Mouse (Mus musculus) ES-Bruce4 (cell line): ENCODE measurements around the gene Abca7. TPM values are rescaled to one million over a fixed set of nuclear protein-coding genes. Genes with fewer than 3 reads are reported as not detected.
"Not testable (repeated sequence)": the region's sequence is repeated elsewhere in the genome, so short reads cannot be mapped to it uniquely, and the experiment has no call there.

Source experiments
- H3K27ac ChIP-seq: 2 replicates; pipeline ENCODE4 v1.5.1; 2012; ENCODE audit warnings: low read length, inconsistent platforms; ENCODE audit not compliant: insufficient read depth
- H3K27me3 ChIP-seq: 2 replicates; pipeline ENCODE4 v1.6.1; 2012; ENCODE audit warnings: mild to moderate bottlenecking, low read length, inconsistent platforms; ENCODE audit not compliant: control insufficient read depth, poor library complexity, insufficient read depth, severe bottlenecking
- H3K36me3 ChIP-seq: 2 replicates; pipeline ENCODE4 v1.6.1; 2012; ENCODE audit warnings: inconsistent platforms, mild to moderate bottlenecking, low read length, moderate library complexity; ENCODE audit not compliant: control insufficient read depth, poor library complexity, insufficient read depth, severe bottlenecking
- H3K4me1 ChIP-seq: one replicate; pipeline ENCODE4 v1.8.1; 2011; ENCODE audit warnings: low read length; ENCODE audit not compliant: control insufficient read depth, insufficient read depth
- H3K4me3 ChIP-seq: 2 replicates; pipeline ENCODE4 v1.5.1; 2011; ENCODE audit warnings: low read depth, mild to moderate bottlenecking, low read length
- H3K9ac ChIP-seq: 2 replicates; pipeline ENCODE4 v1.6.1; 2012; ENCODE audit warnings: low read depth, mild to moderate bottlenecking, inconsistent platforms; ENCODE audit not compliant: poor library complexity, severe bottlenecking
- H3K9me3 ChIP-seq: replicated peaks from 2 replicates; pipeline ENCODE4 v1.6.1; 2012; ENCODE audit warnings: mild to moderate bottlenecking, low read length, inconsistent platforms; ENCODE audit not compliant: control insufficient read depth, poor library complexity, insufficient read depth, severe bottlenecking
- CTCF ChIP-seq: IDR thresholded peaks from one replicate; pipeline ENCODE4 v1.8.1; 2011; ENCODE audit warnings: low read depth, low read length
- EP300 ChIP-seq: IDR thresholded peaks from 2 replicates; pipeline ENCODE4 v1.6.1; 2011; ENCODE audit warnings: low read depth, low read length; ENCODE audit not compliant: insufficient read depth
- POLR2A ChIP-seq: IDR thresholded peaks from one replicate; pipeline ENCODE4 v1.8.1; 2011; ENCODE audit warnings: low read length; ENCODE audit not compliant: insufficient read depth
- polyA plus RNA-seq: library from polyadenylated mRNA; stranded (reverse); fragments of >200 nt; gene quantifications from 2 replicates; pipeline ENCODE4 v1.2.4, GENCODE M21; 2011; ENCODE audit warnings: low read depth; ENCODE audit not compliant: missing spikeins, insufficient read depth, insufficient read length

Abca7 gene
- polyA plus RNA-seq, 1 experiment: 10.6 TPM

DNA sequence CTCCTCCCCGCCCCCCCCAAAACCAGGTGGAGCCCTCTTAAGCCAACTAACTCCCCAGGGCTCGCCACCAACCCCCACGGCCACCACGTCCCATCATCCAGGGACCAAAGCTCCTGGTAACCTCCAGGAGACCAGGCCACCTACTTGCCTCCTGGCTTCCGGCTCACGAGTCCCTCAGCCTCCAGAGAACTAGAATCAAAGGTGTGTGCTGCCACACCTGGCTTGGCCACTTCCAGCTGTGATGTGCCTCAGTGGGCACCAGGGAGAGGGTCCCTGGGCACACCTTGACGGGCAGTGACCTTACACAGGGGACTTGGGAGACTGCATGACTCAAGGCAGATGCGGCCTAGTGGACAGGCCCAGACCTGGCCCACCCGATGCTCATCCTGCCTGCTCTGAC lies 40.6 kb upstream of the Abca7 start:
- no peak overlapping the region for H3K4me3 ChIP-seq
- no peaks in the 10 kb centered on the region for H3K36me3 ChIP-seq
- peak overlapping the region; percentile 76 for H3K27ac ChIP-seq
- peak overlapping the region; percentile 4; the same call in 1 of the 2 replicates for H3K9ac ChIP-seq
- peaks cover 16% of the 10 kb centered on the region for H3K4me1 ChIP-seq
- no peaks in the 10 kb centered on the region for H3K9me3 ChIP-seq
- no peaks in the 10 kb centered on the region for H3K27me3 ChIP-seq
- TF ChIP-seq EP300: no peak; the same call in 1 of the 2 replicates
- no peak for TF ChIP-seq POLR2A
- TF ChIP-seq CTCF: no peak

DNA sequence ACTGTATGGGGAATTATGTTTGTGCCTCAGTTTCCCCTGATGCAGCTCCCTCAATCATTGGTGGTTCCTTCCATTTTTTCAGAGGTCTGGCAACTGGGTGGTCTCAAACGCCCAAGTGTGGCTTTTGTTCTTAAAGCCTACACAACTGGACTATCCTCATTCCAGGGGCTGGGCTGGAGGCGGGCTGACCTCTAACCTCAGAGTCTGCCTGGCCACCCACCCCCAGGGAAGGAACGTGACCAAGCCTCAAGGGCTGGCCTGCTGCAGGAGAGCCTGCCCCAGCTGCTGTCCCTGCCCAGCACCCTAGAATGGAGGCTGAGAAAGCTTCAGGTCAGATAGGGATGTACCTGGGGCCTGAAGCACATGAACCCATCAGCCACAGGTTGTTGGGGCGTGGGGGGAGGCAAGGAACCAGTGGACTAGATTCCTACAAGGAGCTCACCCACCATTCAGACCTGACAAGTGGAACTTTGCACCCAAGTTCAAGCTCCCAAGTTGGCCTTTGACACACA lies 39.6 kb upstream of the Abca7 start:
- H3K9ac ChIP-seq: no peak overlapping the region
- H3K4me3 ChIP-seq: no peak overlapping the region
- no peaks in the 10 kb centered on the region for H3K9me3 ChIP-seq
- H3K4me1 ChIP-seq: peaks cover 16% of the 10 kb centered on the region
- TF ChIP-seq POLR2A (no peak), EP300 (peak; percentile 79)
- peaks cover 4% of the 10 kb centered on the region for H3K36me3 ChIP-seq
- H3K27me3 ChIP-seq: no peaks in the 10 kb centered on the region
- H3K27ac ChIP-seq: peak overlapping the region; percentile 76; the same call in 1 of the 2 replicates

DNA sequence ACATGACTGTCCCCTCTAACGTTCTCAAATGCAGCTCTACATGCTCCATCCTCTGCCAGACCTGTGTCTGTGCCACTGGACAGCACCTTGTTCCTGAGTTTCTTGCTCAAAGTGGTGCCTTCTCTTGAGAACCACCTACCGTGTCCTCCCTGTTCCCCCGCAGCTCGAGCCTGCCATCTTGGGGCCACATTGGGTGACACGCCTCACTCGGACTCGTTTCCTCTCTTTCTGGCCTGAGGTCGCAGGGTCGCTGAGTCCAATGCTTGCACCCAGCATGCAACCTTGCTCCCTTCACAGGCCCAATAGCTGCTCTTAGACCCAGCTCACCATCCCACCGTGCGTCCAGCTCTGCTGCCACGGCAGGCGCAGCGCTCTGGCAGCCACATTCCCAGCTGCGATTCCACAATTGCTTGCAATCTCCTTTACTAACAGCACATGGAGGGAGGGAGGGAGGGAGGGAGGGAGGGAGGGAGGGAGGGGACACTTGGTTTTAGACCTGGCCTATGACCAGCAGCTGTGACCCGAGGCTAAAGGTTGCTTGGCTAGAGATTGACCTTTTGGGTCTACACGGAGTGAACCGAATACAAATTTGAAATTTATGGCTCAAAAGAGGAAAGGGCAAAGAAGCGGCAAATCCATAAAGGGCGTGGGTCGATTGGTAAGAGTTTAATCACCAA lies 38.0 kb upstream of the Abca7 start:
- H3K9me3 ChIP-seq: no peaks in the 10 kb centered on the region
- H3K27ac ChIP-seq: no peak overlapping the region
- TF ChIP-seq EP300 (peak; percentile 50; the same call in 1 of the 2 replicates), CTCF (peak; percentile 98), POLR2A (no peak)
- peak overlapping the region; percentile 57 for H3K4me3 ChIP-seq
- H3K27me3 ChIP-seq: no peaks in the 10 kb centered on the region
- H3K4me1 ChIP-seq: peaks cover 16% of the 10 kb centered on the region
- 0 out of 2 replicates have a peak overlapping the region, but pooled peaks have one; percentile 7 for H3K9ac ChIP-seq
- H3K36me3 ChIP-seq: peaks cover 13% of the 10 kb centered on the region

DNA sequence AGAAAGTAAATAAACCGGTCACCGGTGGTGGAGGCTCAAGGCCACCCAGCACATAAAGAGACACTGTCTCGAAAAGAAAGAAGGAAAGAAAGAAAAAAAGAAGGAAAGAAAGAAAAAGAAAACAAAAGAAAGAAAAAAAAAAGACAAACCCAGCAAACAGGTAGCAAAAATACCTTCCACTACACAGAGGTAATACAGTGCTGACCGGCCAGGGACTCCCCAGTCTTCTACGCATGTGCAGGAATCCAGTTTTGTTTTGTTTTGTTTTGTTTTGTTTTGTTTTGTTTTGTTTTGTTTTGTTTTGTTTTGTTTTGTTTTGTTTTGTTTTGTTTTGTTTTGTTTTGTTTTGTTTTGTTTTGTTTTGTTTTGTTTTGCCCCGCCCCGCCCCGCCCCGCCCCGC lies 36.9 kb upstream of the Abca7 start:
- H3K9me3 ChIP-seq, H3K9ac ChIP-seq, H3K4me3 ChIP-seq, H3K27me3 ChIP-seq, H3K27ac ChIP-seq: not testable (repeated sequence)
- H3K4me1 ChIP-seq: peaks cover 16% of the 10 kb centered on the region
- peaks cover 21% of the 10 kb centered on the region for H3K36me3 ChIP-seq

DNA sequence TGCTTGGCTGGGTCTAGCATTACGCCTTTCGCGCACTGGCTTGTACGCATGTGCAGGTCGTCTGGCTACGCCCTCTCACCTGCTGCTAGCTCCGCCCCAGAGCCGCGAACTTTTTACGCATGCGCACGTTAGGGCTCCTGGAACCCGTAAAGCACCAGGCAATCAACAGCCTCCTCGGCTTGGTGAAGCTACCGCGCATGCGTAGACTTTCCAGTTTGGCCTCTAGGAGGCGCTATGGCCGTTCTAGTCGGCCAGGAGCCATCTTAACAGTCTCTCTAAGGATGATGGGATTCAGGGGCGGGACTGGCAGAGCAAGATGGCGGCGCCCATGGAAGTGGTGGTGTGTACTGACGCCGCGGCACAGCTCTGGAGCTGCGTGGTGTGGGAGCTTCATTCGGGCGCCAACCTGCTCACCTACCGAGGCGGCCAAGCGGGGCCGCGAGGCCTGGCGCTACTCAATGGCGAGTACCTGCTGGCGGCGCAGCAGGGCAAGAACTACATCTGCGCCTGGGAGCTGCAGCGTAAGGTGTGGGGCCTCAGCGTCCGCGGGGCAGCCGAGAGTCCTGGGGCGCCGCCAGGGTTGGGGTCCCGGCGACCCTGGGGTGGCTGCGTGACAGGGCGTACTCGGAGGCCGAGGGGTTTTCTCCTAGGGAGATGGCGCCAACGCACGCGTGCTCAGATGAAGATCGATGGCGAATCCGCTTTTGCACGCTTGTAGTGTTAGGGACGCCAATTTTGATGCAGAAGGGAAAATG lies 36.3 kb upstream of the Abca7 start, which contains the start of gene Wdr18:
Wdr18 (plus strand) TSS at position 306 of the 755 bp plus-strand sequence.
- no peak within 1 kb of the TSS for H3K27ac ChIP-seq
- TF ChIP-seq EP300 (no peak), CTCF (peak; percentile 96), POLR2A (peak; percentile 31)
- no peaks in the 10 kb centered on the region for H3K27me3 ChIP-seq
- no peaks in the 10 kb centered on the region for H3K9me3 ChIP-seq
- H3K9ac ChIP-seq: peak within 1 kb of the TSS; percentile 75
- peaks cover 15% of the 10 kb centered on the region for H3K4me1 ChIP-seq
- peaks cover 26% of the 10 kb centered on the region for H3K36me3 ChIP-seq
- peak within 1 kb of the TSS; percentile 84 for H3K4me3 ChIP-seq

DNA sequence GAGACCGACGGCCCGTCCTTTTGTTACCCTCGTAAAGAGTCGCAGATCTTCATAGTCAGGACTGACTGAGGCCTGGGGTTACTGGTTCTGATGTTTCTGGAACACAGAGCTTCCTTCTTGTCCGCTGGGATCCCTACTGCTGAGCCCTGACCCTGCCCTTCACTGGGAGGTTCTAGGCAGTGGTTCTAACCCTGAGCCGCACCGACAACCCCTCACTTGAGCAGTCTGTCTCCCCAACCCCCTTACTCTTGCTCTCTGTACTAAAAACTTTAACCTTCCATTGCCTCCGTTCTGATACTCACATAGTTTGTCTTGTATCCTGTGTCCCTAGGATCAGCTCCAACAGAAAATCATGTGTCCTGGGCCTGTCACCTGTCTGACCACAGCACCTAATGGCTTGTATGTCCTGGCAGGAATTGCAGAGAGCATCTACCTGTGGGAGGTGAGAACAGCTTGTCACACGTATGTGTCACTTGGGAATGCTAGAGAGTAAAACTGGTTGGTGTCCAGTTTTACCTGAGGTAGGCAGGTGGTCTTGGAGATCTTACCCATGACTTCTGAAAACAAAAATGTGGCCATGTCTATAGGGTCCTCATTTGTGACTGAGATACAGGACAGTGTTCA lies 35.5 kb upstream of the Abca7 start:
- H3K9me3 ChIP-seq: no peaks in the 10 kb centered on the region
- TF ChIP-seq POLR2A: no peak
- TF ChIP-seq CTCF: no peak
- no peak for TF ChIP-seq EP300
- peaks cover 28% of the 10 kb centered on the region for H3K36me3 ChIP-seq
- H3K4me3 ChIP-seq: peak overlapping the region; percentile 84
- H3K9ac ChIP-seq: peak overlapping the region; percentile 75
- H3K27ac ChIP-seq: no peak overlapping the region
- H3K27me3 ChIP-seq: no peaks in the 10 kb centered on the region
- H3K4me1 ChIP-seq: peaks cover 9% of the 10 kb centered on the region
